Mouse (Mus musculus) embryo, embryonic 11 days (tissue): ENCODE measurements around the gene Selp.

Experiments used
- DNase-seq: peaks from one replicate; pipeline ENCODE4 v3.0.0-alpha.2; 2015

Gene Selp

DNA sequence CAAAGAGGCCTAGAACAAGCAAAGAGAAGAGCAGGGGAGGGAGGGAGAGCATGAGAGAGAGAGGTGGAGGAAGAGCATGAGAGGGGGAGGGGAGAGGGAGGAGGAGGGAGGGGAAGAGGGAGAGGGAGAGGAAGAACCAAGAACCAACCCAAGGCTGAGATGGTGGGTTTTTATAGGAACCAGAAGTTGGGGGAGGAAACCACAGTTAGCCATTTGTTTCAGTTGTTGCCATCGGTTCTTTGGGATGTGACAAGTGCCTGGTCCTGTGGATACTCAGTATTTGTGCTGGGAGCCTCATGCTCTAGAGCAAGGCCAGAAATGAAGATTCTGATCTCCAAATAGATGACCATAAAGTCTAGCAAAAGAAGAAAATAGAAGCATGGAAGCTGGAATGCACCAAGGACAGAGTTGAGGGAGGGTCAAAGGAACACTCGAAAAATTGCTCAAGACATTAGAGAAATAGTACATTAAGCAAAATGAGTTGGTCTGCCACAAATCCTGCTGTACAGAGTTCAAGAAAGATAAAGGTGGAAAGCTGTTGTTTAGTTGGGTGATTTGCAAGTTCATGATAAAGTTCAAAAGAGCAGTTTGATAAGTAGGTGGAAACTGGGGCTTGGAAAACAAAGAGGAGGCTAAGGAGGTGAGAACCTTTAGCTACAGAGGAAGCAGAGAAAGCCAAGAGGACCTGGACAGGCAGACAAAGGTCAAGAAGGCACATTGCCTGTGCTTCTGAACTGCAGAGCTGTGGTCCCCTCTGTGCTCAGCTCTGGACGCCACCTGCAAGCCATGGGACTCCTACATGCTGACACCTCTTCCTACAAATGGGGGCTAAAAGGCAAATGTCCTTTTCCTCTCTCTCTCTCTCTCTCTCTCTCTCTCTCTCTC, 5.1 kb downstream of the Selp start:
- DNase-seq: no peak

DNA sequence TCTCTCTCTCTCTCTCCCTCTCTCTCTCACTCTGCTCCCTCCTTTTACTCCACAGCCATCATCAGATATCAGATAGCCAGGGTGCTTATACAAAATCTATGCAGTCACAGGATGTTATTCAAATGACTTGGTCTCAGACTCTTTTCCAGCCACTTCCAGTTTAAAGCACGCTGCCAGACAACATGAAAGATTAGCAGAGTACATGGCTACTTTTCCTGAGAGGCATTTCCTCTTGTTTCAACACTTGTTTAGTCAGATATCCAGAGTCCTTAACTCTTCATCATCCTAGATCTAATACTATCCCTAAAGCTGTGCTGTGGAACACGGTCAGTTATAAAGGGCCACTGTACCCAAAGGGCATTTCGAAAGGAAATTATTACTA, 5.7 kb downstream of the Selp start:
- no peak for DNase-seq

DNA sequence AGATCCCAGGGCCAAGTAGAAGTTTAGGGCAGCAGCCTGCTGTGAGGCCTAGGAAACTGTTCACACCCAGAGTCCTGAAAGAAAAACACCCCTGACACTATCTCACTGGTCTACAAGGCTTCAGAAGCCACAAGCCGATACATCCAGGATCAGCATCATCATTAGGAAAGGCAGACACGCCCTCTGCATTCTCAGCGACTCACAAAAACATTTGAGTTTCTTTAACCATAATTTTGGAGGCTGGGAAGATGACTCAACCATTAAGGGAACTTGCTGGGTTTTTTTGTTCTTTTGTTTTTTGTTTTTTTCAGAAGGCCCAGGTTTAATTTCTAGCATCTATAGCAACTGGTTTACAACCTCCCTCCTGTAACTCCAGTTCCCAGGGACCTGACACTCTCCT, 8.8 kb downstream of the Selp start:
- DNase-seq: no peak

DNA sequence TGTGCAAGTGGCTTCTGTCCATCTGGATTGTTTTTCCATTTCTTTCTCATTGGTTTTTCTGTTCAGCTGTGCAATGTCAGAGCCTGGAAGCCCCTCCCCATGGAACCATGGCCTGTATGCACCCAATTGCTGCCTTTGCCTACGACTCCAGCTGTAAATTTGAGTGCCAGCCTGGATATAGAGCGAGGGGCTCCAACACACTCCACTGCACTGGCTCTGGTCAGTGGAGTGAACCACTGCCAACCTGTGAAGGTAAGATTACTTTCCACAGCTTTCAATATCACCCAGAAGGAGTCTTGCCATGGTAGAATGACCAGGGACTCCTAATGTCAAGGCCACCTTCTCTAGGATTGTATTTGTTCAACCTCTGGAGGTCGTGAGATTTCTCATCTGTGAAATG, 14.9 kb downstream of the Selp start:
- no peak for DNase-seq

DNA sequence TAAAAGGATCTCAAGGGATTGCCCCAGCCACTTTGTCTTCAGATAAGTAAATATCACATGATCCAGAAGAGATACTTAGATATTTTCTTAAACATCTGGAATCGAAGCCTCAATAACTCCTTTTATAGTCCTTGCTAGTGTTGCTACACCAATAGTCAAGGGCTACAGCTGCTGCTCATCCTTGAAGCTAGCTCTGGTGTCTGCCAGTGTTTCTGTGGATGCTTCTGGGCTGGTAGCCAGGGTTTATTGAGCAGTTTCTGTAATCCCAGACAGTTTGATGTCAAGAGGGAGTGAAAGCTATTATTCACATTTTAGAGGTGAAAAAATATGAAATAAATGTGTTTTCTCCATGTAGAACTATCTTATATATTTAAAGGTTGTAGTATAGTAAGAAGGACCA, 17.5 kb downstream of the Selp start:
- DNase-seq: no peak

DNA sequence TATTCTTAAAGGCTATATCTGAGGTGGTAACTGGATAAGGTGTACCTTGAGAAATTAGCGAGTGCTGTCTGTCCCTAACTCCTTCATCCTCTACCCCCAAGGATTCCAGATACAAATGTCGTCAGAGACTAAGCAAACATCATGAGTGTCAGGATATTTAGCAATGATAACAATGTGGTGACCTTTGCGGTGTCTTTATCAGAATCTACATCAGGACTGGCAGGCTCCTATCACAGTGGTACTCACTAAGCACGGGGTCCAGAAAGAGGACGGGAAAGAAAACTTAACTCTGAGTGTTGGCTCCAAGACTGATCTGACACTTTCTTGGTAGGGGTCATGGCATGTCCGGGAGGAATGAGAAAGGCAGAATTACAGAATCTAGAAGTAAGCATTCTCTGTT, 19.0 kb downstream of the Selp start:
- no peak for DNase-seq

DNA sequence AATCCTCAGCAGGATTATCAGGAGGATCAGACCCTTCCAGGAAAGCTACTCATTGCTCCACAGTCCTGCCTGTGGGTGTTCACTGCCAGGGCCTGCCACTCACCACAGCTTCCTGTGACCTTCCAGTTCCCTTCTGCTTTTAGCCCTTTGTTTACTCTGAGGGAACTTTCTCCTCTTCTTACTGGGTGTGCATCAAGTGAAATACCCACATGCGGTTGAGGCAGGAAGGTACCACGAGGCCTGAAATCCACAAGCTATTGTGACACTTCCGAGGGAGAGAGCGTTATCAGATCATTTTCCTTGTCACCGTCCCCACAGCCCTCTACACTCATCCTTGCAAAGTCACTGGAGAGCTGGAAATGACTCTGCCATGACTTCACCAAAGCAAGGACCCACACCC, 20.3 kb downstream of the Selp start:
- no peak for DNase-seq

DNA sequence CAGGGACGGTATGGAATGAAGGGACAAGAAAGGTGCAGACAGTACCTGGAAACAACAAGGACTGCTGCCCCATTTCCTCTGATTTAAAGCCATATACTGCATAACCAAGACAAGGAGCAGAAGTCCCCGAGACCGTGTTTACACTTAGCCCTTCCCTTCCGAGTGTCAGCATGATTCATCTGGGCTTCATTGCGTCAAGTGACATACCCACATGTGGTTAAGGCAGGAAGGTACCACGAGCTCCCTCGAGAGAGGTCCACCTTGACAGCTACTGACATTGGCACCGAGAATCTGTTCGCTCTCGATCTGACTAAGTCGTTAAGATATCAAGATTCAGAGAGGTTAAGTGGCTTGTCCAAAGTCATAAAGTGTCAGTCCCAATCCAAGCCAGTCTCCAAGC, 20.9 kb downstream of the Selp start:
- no peak for DNase-seq

DNA sequence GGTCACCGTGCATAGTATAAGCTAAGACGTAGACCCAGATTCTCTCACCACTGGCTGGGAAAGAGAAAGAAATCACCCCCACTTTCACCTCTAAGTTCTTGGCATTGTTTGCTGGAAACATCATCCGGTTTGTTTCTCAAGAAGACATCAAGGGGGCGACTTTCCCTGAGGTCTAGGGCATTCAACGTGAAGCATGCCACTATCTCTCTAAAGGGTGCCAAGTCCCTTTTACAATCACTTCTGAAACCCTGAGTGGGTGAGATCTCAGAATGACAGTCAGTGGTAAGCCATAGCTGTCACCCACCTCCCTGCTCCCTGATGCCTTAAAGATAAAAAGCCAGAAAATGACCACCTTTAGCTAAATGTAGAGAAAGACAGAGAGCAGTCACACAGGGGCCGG, 21.6 kb downstream of the Selp start:
- DNase-seq: no peak

DNA sequence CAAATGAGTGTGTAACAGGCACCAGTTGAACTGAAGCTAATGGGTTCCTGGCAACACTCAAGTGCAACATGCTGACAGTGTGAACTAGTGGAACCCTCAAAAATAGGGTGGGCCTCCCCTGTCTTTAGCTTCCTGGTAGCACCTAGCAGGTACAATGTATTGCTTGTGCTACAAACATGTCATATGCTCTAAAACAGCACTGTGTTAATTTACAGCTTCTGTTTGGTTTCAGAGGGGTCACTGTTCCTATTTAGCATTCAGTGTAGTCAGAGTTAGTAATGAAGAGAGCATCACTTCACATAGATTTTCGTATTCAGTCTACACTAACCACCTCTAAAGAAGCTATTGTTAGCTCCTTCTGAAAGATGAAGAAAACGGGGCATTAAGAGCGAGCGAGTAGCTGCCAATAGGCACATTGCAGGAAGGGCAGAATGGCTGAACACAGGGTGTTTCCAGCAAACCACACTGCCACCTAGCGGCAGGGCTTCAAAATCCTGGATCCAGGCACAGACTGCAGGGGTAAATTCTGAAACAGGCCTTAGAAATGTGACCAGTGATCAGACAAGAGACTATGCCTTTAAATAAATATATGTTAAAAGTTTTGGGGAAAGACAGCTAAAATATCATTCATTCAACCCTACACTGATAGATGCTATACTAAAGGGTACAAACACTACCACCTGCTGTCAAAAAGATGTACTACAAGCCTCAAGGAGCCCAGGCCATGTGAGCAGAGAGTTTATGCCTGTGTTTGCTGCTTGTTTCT, 23.5 kb downstream of the Selp start:
- DNase-seq: peak; percentile 86

DNA sequence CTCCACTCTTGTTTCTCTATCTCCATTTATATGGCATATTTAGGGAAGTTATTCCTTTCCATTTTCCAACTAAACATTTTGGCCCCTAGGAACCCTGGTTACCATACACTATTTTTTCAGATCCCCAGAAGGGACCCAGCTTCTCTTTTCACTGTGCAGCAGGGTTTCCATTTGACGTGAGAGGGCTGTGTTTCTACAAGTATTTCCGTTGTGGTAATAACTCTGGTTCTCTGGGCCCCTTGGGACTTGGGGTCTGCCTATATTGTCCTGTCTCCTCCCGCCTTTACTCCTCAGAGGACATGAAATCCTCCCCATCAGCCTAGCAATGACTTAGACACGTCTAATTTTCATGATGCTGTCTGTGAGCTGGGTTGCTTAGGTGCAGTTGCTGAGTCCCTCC, 24.4 kb downstream of the Selp start:
- no peak for DNase-seq

DNA sequence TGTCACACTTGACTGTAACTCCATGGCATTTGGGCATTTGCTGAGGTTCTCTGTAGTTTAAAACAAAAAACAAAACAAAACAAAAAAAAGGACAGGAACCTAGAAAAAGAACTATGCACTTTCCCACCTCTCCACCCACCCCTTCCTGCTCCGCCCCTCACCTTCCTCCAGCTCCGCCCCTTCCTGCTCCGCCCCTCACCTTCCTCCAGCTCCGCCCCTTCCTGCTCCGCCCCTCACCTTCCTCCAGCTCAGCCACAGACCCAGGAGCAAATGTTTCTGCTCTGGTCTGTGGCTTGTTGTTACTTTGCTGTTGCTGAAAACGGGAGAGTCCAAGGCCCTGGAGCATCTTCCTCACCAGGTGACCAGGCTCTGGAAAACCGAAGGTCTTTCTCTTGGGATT, 34.0 kb downstream of the Selp start:
- DNase-seq: no peak

DNA sequence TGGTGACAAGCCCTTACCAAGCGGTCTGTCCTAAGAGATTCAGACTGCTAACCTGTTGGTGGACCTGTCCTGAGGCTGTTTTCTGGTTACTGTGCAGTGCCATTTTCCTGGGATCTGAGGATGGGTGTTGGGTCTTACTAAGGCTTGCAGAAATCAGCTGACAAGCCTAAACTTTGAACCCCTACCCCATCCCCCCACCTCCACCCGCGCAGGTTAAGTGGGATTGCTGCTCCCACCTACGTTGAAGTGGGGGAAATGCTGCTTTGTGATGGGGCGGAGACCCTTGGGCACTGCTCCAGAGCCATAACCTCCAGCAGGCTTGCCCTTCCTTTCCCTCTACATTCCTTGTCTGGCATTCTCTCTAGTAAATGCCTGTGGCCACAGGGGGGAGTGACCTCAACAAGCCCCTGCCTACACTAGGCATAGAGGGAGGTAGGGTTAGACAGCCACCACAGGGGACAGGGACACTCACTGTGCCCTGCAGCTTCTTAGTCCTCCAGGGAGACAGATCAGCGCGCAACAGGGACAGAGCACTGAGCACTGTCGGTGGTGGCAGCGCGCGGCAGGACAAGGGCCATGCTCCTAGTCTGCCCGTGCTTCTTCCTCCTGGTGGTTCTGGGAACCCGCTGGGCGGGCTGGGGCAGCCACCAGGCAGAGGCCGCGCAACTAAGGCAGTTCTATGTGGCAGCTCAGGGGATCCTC, 36.5 kb downstream of the Selp start, which contains the start of gene F5:
TSS of gene F5 (plus strand) at position 452 of the 702 bp plus-strand sequence.
- DNase-seq: peak; percentile 43

DNA sequence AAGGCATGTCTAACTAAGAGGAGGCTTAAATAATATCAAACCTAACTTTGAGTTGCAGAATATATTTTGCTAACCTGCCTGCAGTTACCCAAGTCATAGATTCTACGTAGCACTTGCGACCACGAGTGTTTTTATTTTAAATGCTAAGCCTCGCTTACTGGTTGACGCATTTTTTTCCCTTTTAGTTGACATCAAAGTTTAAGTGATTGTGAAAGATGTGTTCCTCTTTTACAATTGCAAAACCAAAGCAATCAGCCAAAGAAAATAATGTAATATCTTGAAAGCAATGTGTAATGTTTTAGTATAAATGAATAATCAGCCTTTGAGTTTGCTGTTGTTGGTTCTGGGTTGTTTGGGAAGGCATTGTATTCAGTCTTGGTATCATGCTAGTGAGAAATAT, 37.8 kb downstream of the Selp start:
- DNase-seq: no peak

DNA sequence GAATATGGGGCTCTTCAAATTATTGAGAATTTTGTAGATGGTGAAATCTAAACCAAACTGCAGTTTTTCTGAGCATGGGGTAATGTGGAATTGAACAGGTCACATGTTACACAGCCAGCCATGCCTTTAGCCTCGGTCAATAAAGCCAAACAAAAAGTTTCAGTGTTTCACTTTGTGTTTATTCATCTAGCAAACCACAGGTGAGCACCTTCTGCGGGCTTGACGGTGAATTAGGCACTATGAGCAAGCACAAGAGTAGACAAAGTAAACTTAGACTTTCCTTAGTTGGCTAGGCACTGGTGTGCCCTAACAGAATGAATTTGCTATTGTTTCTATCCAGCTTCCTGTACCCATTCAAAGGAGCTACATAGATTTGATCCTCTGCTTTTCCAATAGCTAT, 39.9 kb downstream of the Selp start:
- no peak for DNase-seq

DNA sequence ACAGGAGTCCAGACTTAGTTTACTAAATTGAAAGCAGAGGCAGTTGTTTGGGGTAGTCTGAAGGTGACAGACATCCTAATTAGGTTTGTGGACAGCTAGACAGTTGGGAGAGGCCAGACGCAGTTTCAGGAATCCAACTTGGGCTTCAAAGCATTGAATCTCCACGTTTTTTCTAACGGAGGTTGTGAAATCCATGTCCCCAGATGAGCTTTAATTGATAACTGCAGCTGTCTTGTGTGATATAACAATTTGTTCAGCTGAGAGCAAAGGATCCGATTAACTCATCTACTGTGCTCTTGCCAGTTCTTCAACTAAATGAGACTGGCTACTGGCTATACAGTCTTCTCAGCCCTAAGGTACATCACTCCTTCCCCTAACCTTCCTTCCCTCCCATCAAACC, 43.5 kb downstream of the Selp start:
- DNase-seq: no peak

DNA sequence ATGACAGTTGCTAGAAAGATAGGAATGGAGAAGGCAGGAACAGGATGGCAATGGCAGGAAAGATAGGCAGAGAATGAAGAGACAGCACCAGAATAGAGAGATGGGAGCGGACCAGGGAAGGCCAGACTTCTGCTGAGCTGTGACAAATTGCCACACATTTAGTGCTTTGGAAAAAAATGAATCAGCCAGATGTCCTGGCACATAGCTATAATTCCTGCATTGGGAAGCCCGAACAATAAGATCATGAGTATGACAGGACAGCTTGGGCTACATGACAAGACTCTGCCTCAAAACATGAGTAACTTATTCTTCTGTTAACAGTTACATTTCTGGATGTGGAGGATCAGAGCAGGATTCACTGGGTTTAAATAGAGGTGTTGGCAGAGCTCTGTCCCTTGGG, 44.7 kb downstream of the Selp start:
- DNase-seq: no peak

DNA sequence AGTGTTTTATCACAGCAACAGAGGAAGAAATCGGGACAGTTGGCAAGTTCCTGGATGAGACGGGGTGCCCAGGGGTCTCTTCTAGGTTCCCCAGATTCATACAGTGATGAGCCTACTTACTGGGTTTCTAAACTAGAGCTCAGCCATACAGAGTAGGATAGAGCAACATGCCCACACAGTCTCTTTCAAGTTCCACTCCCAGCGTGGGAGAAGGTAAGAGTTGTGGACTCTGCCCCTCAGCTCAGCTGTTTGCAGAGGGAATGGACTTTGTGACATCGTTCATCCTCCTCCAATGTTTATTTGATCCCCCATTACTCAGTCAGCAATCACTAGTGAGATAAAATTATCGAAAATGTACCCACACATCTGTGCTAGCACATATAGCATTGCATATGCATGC, 47.7 kb downstream of the Selp start:
- DNase-seq: no peak

DNA sequence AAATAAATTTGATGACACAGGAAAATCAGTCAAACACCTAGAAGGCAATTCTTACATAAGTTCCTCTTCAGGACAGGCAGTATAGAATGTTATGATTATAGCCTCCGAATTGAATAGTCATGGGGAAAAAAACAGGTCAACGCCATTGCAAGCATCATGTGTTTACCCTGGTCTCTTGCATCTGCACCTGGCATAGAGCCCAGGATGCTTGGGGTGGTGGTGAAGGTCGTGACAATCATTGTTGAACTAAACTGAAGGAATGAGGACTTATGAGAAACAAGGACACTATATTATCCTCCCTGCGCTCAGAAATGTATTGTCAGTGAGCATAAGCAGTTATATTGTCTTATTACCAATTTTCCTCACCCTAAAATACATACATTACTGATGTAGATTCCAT, 53.8 kb downstream of the Selp start:
- DNase-seq: no peak

DNA sequence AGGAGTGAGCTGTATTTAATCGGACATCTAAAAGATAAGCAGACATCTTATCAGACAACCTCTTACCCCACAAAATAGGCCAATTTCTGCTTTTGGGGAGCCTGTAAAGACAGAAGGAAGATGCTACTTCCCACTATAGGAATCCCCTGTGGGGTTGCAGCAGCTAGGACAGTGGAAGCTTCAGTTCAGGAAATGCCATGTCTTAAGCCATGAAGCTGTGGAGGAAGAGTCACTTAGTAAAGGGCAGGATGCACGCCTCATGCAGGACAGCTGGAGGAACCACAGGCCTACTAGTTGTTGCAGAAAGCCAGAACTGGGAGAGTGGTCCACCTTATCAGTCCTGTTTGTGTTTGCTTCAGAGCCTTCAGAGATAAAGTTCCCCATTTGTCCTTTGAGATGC, 55.4 kb downstream of the Selp start:
- DNase-seq: no peak

DNA sequence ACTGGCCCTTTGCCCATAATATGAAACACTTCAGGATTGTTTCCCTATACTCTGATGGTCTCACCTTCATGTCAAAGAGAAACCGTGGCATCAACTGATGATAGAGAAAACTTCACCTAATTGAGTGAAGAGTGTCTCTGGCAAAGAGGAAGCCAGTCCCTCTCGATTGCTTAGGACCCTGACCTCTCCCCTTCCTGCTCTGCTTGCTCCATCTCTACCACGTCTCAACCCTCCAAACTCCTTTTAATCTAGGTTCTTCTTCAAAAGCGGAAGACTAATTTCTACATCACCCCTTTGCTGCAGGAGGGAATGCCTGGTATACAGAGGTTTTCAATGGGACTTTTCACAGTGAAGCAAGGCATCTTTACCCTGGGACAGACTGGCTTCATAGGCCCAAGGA, 58.1 kb downstream of the Selp start:
- no peak for DNase-seq

DNA sequence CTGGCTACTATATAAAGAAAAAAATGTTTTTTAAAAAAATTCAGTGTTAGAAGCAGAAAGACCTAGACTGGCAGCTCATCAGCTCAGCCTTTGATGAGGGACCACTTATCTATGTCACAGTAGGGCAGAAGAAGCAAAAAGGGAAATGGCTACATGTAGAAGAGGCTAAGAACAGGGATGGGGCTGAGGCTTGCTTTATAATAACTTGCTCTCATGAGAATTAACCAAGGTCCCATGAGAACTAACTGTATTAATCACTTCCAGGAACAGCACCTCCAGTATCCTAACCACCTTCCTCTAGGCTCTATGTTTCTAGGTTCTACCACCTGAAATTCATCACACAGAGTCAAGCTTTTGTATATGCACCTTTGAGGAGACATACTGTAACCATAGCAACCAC, 61.8 kb downstream of the Selp start:
- no peak for DNase-seq

DNA sequence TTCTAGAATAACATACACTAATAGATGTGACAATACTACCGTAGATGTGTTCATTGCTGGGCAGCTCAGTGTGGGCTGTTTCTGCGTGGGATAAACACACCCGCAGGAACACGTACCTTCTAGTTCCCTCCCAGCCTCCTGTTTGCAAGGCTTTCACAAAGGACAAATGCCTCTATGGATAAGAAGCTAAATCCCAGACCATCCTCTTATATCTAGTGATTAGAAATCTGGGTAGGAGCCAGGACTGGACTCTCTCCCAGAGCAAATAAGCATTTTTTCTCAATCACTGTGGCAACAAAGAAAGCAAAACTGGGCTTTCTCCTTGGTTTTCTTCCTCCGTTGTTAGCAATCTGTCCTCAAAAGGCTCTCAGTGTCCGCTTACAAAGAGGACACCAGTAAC, 63.4 kb downstream of the Selp start:
- no peak for DNase-seq
